Mouse (Mus musculus): ENCODE measurements around the gene Lif. TPM values are rescaled to one million over a fixed set of nuclear protein-coding genes. Genes with fewer than 3 reads are reported as not detected.

The Lif gene
- polyA plus RNA-seq, 1 experiment from 2014 or later, result 0.15 TPM

DNA sequence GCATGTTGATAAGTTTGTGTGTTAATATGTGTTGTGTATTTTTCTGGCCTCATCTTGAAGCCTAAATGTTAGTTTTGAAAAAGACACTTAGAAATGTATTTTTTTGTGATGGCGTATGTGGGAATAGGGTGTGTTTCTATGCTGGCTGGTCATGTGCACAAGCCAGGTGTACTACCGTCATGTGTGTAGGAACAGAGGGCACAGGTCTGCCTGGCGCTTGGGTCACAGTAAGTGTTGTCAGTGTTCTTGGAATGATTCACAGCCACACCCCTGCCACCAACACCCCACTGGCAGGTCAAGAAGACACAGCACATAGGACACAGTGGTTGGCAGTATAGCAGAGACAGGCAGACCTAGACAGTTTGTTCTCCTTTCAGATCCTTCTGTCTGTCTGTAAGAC lies 8.2 kb upstream of the Lif start:
- no peak overlapping the region for H3K4me2 ChIP-seq
- H3K9ac ChIP-seq, result no peak overlapping the region
- WGBS, result 90% methylated on average over 3 of the region's 3 CpGs
- no peak overlapping the region for H3K27ac ChIP-seq
- H3K4me3 ChIP-seq, result no peak overlapping the region
- no peak for ATAC-seq (ENCODE audit: insufficient number of reproducible peaks, insufficient read depth, low FRiP score, low TSS enrichment, low read depth)
- no peaks in the 10 kb centered on the region for H3K36me3 ChIP-seq
- no peaks in the 10 kb centered on the region for H3K9me3 ChIP-seq
- H3K4me1 ChIP-seq, result peaks cover 4% of the 10 kb centered on the region; the same call in 1 of the 2 replicates
- H3K27me3 ChIP-seq, result no peaks in the 10 kb centered on the region

DNA sequence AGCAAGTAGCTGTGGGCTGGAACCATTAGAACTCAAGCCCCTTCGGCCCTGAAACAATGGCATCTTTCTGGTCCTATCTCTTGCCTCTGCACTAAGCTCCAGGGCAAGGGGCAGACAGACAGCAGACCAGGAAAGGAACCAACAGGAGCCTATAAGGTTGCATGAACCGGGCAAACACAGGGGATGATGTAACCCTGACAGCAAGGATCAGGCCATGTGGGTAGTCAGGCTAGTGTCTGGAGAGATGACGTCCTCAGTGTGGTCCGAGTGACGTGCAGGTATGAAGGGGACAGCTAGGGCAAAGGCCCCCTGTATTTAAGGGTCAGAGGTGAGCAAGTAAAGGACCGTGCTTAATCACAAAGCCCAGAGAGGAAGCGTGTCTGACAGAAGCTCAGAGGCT lies 7.1 kb upstream of the Lif start:
- no peak overlapping the region for H3K4me2 ChIP-seq
- no peaks in the 10 kb centered on the region for H3K9me3 ChIP-seq
- 60% methylated on average over 7 of the region's 7 CpGs for whole genome bisulfite sequencing
- ATAC-seq (ENCODE audit: insufficient number of reproducible peaks, insufficient read depth, low FRiP score, low TSS enrichment, low read depth), result no peak
- H3K27ac ChIP-seq, result no peak overlapping the region
- H3K27me3 ChIP-seq, result no peaks in the 10 kb centered on the region
- no peak overlapping the region for H3K4me3 ChIP-seq
- H3K4me1 ChIP-seq, result peaks cover 4% of the 10 kb centered on the region; the same call in 1 of the 2 replicates
- H3K36me3 ChIP-seq, result no peaks in the 10 kb centered on the region
- no peak overlapping the region for H3K9ac ChIP-seq

DNA sequence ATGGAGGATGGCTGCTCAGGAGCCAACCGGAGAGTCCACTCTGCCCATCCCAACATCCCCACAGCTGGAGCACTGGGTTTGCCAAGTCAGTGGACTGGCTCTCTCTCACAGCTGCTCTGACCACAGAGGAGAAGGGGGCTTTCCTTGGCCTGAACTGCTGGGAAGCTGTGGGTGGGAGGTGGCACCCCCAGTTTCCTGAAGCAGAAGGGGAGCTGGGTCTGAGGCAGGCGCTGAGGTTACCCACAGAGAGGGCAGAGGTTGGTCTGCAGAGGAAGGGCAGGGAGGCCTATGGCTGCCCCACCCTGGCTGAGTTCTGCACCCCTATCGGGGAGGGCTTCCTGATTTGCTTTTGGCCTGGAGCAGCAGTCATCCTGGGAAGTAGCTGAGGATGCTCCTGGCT lies 6.0 kb upstream of the Lif start:
- Histone ChIP-seq H3K9me3 (no peaks in the 10 kb centered on the region), H3K9ac (no peak overlapping the region), H3K4me3 (no peak overlapping the region), H3K4me2 (no peak overlapping the region), H3K36me3 (no peaks in the 10 kb centered on the region), H3K4me1 (peaks cover 2% of the 10 kb centered on the region; the same call in 1 of the 2 replicates), H3K27ac (no peak overlapping the region), H3K27me3 (no peaks in the 10 kb centered on the region)
- WGBS, result 82% methylated on average over 3 of the region's 3 CpGs
- no peak for ATAC-seq (ENCODE audit: insufficient number of reproducible peaks, insufficient read depth, low FRiP score, low TSS enrichment, low read depth)

- H3K4me1 ChIP-seq, result no peaks in the 10 kb centered on the region
- H3K4me2 ChIP-seq, result no peak overlapping the region
- no peak overlapping the region for H3K4me3 ChIP-seq
- H3K9me3 ChIP-seq, result no peaks in the 10 kb centered on the region
- peaks cover 3% of the 10 kb centered on the region; the same call in 1 of the 2 replicates for H3K27me3 ChIP-seq
- H3K36me3 ChIP-seq, result no peaks in the 10 kb centered on the region
- ATAC-seq (ENCODE audit: insufficient number of reproducible peaks, insufficient read depth, low FRiP score, low TSS enrichment, low read depth), result no peak
- H3K9ac ChIP-seq, result no peak overlapping the region
- WGBS, result 55% methylated on average over 2 of the region's 2 CpGs
- no peak overlapping the region for H3K27ac ChIP-seq
Measured at GRCm38 (mm10) chr11:4252886-4253285, 4.5 kb upstream of the Lif start.

DNA sequence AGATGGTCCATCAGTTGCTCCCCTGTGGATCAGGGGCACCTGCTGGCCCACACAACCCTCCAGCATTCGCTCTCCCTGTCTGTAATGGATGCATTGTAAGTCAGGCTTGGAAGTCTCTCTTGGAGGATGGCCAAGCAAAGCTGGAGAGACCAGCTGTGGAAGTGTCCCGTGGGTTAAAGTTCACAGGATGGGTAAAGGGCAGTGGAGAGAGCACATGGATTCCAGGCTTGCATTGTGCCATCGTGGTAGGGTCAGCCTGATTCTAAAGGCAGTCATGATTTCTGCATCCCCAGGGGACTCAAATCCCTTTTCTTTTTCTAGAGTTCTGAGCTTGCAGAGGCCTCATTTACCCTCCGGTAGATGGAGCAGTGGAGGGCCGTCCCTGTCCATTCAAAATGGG lies 399 bp downstream of the Lif start:
- peaks cover 27% of the 10 kb centered on the region for H3K4me1 ChIP-seq
- peaks cover 3% of the 10 kb centered on the region; the same call in 1 of the 2 replicates for H3K27me3 ChIP-seq
- H3K4me2 ChIP-seq, result no peak overlapping the region
- 51% methylated on average over 5 of the region's 5 CpGs for WGBS
- no peak overlapping the region for H3K27ac ChIP-seq
- no peaks in the 10 kb centered on the region for H3K36me3 ChIP-seq
- no peak overlapping the region for H3K9ac ChIP-seq
- no peaks in the 10 kb centered on the region for H3K9me3 ChIP-seq
- no peak overlapping the region for H3K4me3 ChIP-seq
- ATAC-seq (ENCODE audit: insufficient number of reproducible peaks, insufficient read depth, low FRiP score, low TSS enrichment, low read depth), result no peak

DNA sequence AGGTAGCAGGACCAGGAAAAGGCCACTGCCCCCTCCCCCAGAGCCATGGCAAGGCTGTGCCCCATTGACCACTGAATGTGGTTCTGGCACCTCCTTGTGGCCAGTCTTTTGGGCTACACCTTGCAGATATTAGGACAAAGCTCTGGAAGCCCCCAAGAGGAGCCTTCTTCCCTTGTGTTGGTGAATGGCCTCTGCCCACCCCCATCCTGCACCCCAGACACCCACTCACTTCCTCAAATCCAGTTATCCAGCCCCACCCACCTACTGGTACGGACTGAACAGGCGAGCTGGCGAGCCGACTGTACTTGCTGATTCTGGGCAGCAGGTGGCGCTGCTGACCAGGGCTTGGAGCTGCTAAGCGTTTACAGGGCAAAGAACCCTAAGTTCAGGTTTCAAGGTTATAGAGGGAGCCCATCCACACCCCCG lies 1.3 kb downstream of the Lif start:
- ATAC-seq (ENCODE audit: insufficient number of reproducible peaks, insufficient read depth, low FRiP score, low TSS enrichment, low read depth), result peak; percentile 21; the same call in 1 of the 2 replicates
- peak overlapping the region; percentile 19; the same call in 1 of the 2 replicates for H3K4me3 ChIP-seq
- 0 out of 2 replicates have a peak overlapping the region, but pooled peaks have one; percentile 27 for H3K9ac ChIP-seq
- H3K27ac ChIP-seq, result no peak overlapping the region
- peak overlapping the region; percentile 54 for H3K4me2 ChIP-seq
- H3K36me3 ChIP-seq, result no peaks in the 10 kb centered on the region
- peaks cover 33% of the 10 kb centered on the region for H3K4me1 ChIP-seq
- H3K27me3 ChIP-seq, result peaks cover 6% of the 10 kb centered on the region
- WGBS, result under 1% methylated on average over 7 of the region's 7 CpGs
- H3K9me3 ChIP-seq, result no peaks in the 10 kb centered on the region

DNA sequence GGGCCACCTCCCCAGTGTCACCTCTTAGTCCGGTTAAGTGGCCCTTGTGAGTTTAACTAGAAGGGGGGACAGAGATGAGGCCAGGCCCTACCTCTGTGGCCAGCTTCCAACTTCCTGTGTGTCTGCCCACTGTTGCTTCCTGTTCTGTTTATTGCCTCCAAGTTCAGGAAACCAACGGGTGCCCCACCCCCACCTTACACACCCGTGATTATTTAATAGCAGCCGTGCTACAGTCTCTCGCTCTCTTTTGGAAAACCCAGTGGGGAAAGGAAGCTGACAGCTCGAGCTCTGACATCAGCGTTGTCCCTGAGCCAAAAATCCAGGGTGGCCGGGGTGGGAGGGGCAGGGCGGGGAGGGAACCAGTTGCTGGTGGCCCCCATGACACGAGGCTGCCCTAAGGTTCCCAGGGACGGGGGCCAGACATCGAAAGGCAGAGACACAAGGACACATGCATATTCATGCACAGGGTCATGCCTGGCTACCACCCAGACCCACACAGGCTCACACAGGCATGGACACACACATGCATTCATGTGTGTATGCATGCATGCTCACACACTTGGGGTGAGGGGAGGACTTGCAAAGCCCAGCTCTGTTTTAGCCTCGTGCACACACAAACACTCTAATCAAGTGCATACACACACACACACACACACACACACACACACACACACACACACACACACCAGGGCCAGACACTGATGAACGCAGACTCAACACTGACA lies 3.3 kb downstream of the Lif start:
- H3K4me2 ChIP-seq, result no peak overlapping the region; the same call in 1 of the 2 replicates
- H3K9ac ChIP-seq, result no peak overlapping the region
- no peak overlapping the region for H3K27ac ChIP-seq
- H3K4me1 ChIP-seq, result peaks cover 38% of the 10 kb centered on the region
- H3K27me3 ChIP-seq, result peaks cover 26% of the 10 kb centered on the region
- ATAC-seq (ENCODE audit: insufficient number of reproducible peaks, insufficient read depth, low FRiP score, low TSS enrichment, low read depth), result no peak
- H3K4me3 ChIP-seq, result no peak overlapping the region
- no peaks in the 10 kb centered on the region for H3K36me3 ChIP-seq
- H3K9me3 ChIP-seq, result no peaks in the 10 kb centered on the region
- 44% methylated on average over 14 of the region's 14 CpGs for WGBS

DNA sequence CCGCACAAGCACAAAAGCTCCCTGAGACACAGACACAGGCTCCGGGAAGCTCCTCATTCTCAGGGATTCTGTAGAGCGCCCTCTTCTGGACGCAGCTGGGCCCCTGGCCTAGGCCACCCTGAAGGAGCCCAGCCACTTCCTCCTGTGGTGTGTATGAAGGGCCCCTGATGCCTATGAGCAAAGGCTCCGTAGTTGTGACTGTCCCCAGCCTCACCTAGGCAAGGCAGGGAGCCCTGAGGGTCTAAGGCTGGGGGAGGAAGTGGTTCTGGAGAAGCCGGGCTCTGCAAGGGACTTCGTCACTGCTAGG lies 3.8 kb downstream of the Lif start:
- 44% methylated on average over 7 of the region's 7 CpGs for WGBS
- H3K9ac ChIP-seq, result no peak overlapping the region
- H3K27ac ChIP-seq, result no peak overlapping the region
- H3K9me3 ChIP-seq, result no peaks in the 10 kb centered on the region
- no peak overlapping the region for H3K4me2 ChIP-seq
- H3K36me3 ChIP-seq, result no peaks in the 10 kb centered on the region
- H3K4me3 ChIP-seq, result no peak overlapping the region
- H3K27me3 ChIP-seq, result peaks cover 31% of the 10 kb centered on the region
- H3K4me1 ChIP-seq, result peaks cover 38% of the 10 kb centered on the region
- no peak for ATAC-seq (ENCODE audit: insufficient number of reproducible peaks, insufficient read depth, low FRiP score, low TSS enrichment, low read depth)

GRCm38 (mm10) chr11:4261969-4262368 lies 4.6 kb downstream of the Lif start:
- Histone ChIP-seq H3K27me3 (peaks cover 39% of the 10 kb centered on the region), H3K9me3 (no peaks in the 10 kb centered on the region), H3K27ac (no peak overlapping the region), H3K36me3 (no peaks in the 10 kb centered on the region), H3K4me1 (peaks cover 40% of the 10 kb centered on the region), H3K4me2 (no peak overlapping the region), H3K9ac (no peak overlapping the region), H3K4me3 (no peak overlapping the region)
- WGBS, result 22% methylated on average over 5 of the region's 5 CpGs
- no peak for ATAC-seq (ENCODE audit: insufficient number of reproducible peaks, insufficient read depth, low FRiP score, low TSS enrichment, low read depth)

GRCm38 (mm10) chr11:4262847-4263246 lies 5.5 kb downstream of the Lif start:
- H3K4me1 ChIP-seq, result peaks cover 45% of the 10 kb centered on the region
- WGBS, result 12% methylated on average over 6 of the region's 7 CpGs

DNA sequence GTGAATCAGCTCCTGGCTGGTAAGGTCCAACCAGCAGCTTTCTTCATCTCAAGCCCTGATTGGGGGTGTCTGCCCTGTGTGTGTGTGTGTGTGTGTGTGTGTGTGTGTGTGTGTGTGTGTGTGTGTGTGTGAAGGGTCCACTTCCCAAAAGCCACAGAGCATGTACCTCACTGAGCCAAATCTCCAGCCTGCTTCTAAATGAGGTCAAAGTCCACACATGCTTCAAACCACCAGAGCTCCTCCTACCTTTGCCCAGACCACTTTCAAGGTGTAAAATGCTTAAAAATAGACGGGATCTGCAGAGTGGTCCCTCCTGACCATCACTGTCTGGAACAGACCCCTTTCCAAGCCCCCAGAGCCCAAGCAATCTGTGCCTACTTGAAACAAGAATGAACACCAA lies 5.9 kb downstream of the Lif start:
- WGBS, result 19% methylated on average over 1 of the region's 1 CpGs

More at GRCm38 (mm10) chr11:4262847-4263246, 5.5 kb downstream of the Lif start:
- H3K9me3 ChIP-seq, result no peaks in the 10 kb centered on the region
- no peak for ATAC-seq (ENCODE audit: insufficient number of reproducible peaks, insufficient read depth, low FRiP score, low TSS enrichment, low read depth)
- no peak overlapping the region for H3K4me2 ChIP-seq
- H3K27me3 ChIP-seq, result peaks cover 45% of the 10 kb centered on the region
- H3K27ac ChIP-seq, result no peak overlapping the region
- no peaks in the 10 kb centered on the region for H3K36me3 ChIP-seq
- H3K4me3 ChIP-seq, result no peak overlapping the region
- H3K9ac ChIP-seq, result no peak overlapping the region

DNA sequence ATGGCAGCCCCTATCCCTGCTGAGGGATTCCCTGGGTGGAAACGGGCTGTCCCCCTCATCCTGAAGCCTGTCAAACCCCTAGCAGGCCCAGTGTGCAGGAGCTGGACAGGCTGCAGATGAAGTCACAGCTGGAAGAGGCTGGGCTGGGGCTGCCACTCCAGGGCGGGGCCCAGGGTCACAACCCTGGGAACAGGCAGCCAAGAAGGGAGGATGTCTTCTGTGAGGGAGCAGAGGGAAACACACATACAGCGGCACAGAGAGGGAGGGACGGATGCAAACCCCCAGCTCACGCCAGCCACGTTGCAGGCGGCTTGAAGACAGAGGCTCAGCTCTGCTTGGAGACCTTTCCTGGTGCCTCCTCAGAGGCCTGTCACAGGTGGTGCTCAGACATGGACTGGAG lies 6.7 kb downstream of the Lif start:
- Histone ChIP-seq H3K4me2 (no peak overlapping the region), H3K9ac (0 out of 2 replicates have a peak overlapping the region, but pooled peaks have one; percentile 16), H3K4me3 (no peak overlapping the region), H3K9me3 (no peaks in the 10 kb centered on the region), H3K4me1 (peaks cover 45% of the 10 kb centered on the region), H3K36me3 (no peaks in the 10 kb centered on the region), H3K27me3 (peaks cover 57% of the 10 kb centered on the region), H3K27ac (no peak overlapping the region)
- WGBS, result 56% methylated on average over 7 of the region's 7 CpGs
- ATAC-seq (ENCODE audit: insufficient number of reproducible peaks, insufficient read depth, low FRiP score, low TSS enrichment, low read depth), result no peak

More for the DNA sequence above, 5.9 kb downstream of the Lif start:
- H3K27me3 ChIP-seq, result peaks cover 49% of the 10 kb centered on the region
- H3K4me1 ChIP-seq, result peaks cover 45% of the 10 kb centered on the region
- no peak overlapping the region for H3K27ac ChIP-seq
- ATAC-seq (ENCODE audit: insufficient number of reproducible peaks, insufficient read depth, low FRiP score, low TSS enrichment, low read depth), result no peak
- H3K4me3 ChIP-seq, result no peak overlapping the region
- no peaks in the 10 kb centered on the region for H3K36me3 ChIP-seq
- H3K9me3 ChIP-seq, result no peaks in the 10 kb centered on the region
- no peak overlapping the region for H3K4me2 ChIP-seq
- no peak overlapping the region for H3K9ac ChIP-seq
